ENCODE assay signal across 9 mouse cellular contexts in genomic region chr4:59932505-59933281, GRCm38 (mm10). TPM values are rescaled to one million over a fixed set of nuclear protein-coding genes. Genes with fewer than 3 reads are reported as not detected.
DNase-seq lines count a peak whose midpoint lies in the region; ATAC-seq and TF ChIP-seq lines count a peak whose summit lies in the region.
"Had no signal": no experiment of that assay in that cellular context is flagged by ENCODE, and none has a peak within 500 bp of the region (broad histone marks: within the 10 kb centered on the region; RNA-seq: fewer than 3 reads in every experiment).

No protein-coding gene starts in this region.

- no peak overlapping the region for H3K9ac ChIP-seq in heart, postnatal 0 days (replicated peaks; ENCODE audit: low read depth, low read length)
- H3K9ac ChIP-seq in ES-Bruce4 (ENCODE audit: low read depth, poor library complexity, severe bottlenecking): no peak overlapping the region
- no peak overlapping the region for H3K9ac ChIP-seq in hindbrain, embryonic 14.5 days
- H3K9ac ChIP-seq in liver, embryonic 14.5 days (replicated peaks): no peak overlapping the region
- no peak overlapping the region for H3K9ac ChIP-seq in stomach, embryonic 16.5 days (ENCODE audit: low read length)
- H3K9ac ChIP-seq: embryonic facial prominence, embryonic 15.5 days had no signal

- TF ChIP-seq EP300 in heart, postnatal 0 days (IDR thresholded peaks at IDR 0.05; ENCODE audit: low read depth): no peak
- TF ChIP-seq EP300 in ES-Bruce4 (IDR thresholded peaks at IDR 0.05; ENCODE audit: insufficient read depth, low read depth, low read length): no peak
- no peak for TF ChIP-seq EP300 in liver, embryonic 14.5 days (IDR thresholded peaks at IDR 0.05; ENCODE audit: low read depth)

- no peaks in the 10 kb centered on the region for H3K4me1 ChIP-seq in heart, postnatal 0 days (ENCODE audit: control insufficient read depth, insufficient read depth)
- no peaks in the 10 kb centered on the region for H3K4me1 ChIP-seq in ES-Bruce4 (ENCODE audit: control insufficient read depth, insufficient read depth, low read length)
- H3K4me1 ChIP-seq in hindbrain, embryonic 14.5 days (replicated peaks; ENCODE audit: control insufficient read depth, insufficient read depth, low read length): no peaks in the 10 kb centered on the region
- H3K4me1 ChIP-seq in liver, embryonic 14.5 days (replicated peaks; ENCODE audit: control insufficient read depth in 2 of 2, insufficient read depth in 2 of 2, low read length in 1 of 2): no peaks in the 10 kb centered on the region
- H3K4me1 ChIP-seq in stomach, embryonic 16.5 days (ENCODE audit: control insufficient read depth, insufficient read depth, low read length): no peaks in the 10 kb centered on the region
- H3K4me1 ChIP-seq: embryonic facial prominence, embryonic 15.5 days had no signal

- 34% methylated on average over 6 of the region's 6 CpGs for WGBS in heart, postnatal 0 days
- WGBS in hindbrain, embryonic 14.5 days: 55% methylated on average over 6 of the region's 6 CpGs
- WGBS in liver, embryonic 14.5 days (ENCODE audit: insufficient replicate concordance): 30% methylated on average over 6 of the region's 6 CpGs
- 53% methylated on average over 6 of the region's 6 CpGs for WGBS in stomach, embryonic 16.5 days

- TF ChIP-seq CTCF in heart, postnatal 0 days (IDR thresholded peaks at IDR 0.05; ENCODE audit: low read depth): peak; percentile 30; the same call in 1 of the 2 replicates
- peak; percentile 32 for TF ChIP-seq CTCF in ES-Bruce4 (IDR thresholded peaks at IDR 0.05; ENCODE audit: low read depth, low read length)
- peak; percentile 25; the same call in 1 of the 2 replicates for TF ChIP-seq CTCF in liver, embryonic 14.5 days (IDR thresholded peaks at IDR 0.05; ENCODE audit: low read depth)

- H3K9me3 ChIP-seq in heart, postnatal 0 days (replicated peaks; ENCODE audit: control insufficient read depth, low read length): no peaks in the 10 kb centered on the region
- H3K9me3 ChIP-seq in ES-Bruce4 (replicated peaks; ENCODE audit: control insufficient read depth, insufficient read depth, low read length, poor library complexity, severe bottlenecking): no peaks in the 10 kb centered on the region
- H3K9me3 ChIP-seq in hindbrain, embryonic 14.5 days (ENCODE audit: control insufficient read depth, low read length): no peaks in the 10 kb centered on the region
- no peaks in the 10 kb centered on the region for H3K9me3 ChIP-seq in liver, embryonic 14.5 days (ENCODE audit: control insufficient read depth, low read length)
- H3K9me3 ChIP-seq in stomach, embryonic 16.5 days (replicated peaks; ENCODE audit: control insufficient read depth, low read length): no peaks in the 10 kb centered on the region
- H3K9me3 ChIP-seq: embryonic facial prominence, embryonic 15.5 days had no signal

- H3K4me3 ChIP-seq in heart, postnatal 0 days (ENCODE audit: low read depth, low read length): no peak overlapping the region
- no peak overlapping the region for H3K4me3 ChIP-seq in ES-Bruce4 (ENCODE audit: low read depth, low read length)
- H3K4me3 ChIP-seq in hindbrain, embryonic 14.5 days (replicated peaks; ENCODE audit: low read length): no peak overlapping the region
- H3K4me3 ChIP-seq in liver, embryonic 14.5 days (ENCODE audit: insufficient read depth in 1 of 2, low read depth in 2 of 2, low read length in 2 of 2): no peak overlapping the region
- no peak overlapping the region for H3K4me3 ChIP-seq in stomach, embryonic 16.5 days (replicated peaks; ENCODE audit: low read length)
- H3K4me3 ChIP-seq: embryonic facial prominence, embryonic 15.5 days had no signal

- no peak overlapping the region for H3K4me2 ChIP-seq in heart, postnatal 0 days (ENCODE audit: low read depth, low read length)
- H3K4me2 ChIP-seq in hindbrain, embryonic 14.5 days (replicated peaks): no peak overlapping the region
- no peak overlapping the region for H3K4me2 ChIP-seq in liver, embryonic 14.5 days (ENCODE audit: low read depth)
- H3K4me2 ChIP-seq in stomach, embryonic 16.5 days (ENCODE audit: low read depth, low read length): no peak overlapping the region
- H3K4me2 ChIP-seq: embryonic facial prominence, embryonic 15.5 days had no signal

- DNase-seq in heart, postnatal 0 days (ENCODE audit: low spot score): peak; percentile 54
- DNase-seq in heart, adult 9 months (ENCODE audit: low spot score in 2 of 2): no peak
- DNase-seq in cerebellum, postnatal 14 days: peak; percentile 31 to 46
- DNase-seq in hindbrain, embryonic 14.5 days (ENCODE audit: low spot score): peak; percentile 43
- DNase-seq in liver, embryonic 14.5 days (ENCODE audit: low read depth in 3 of 3, low spot score in 3 of 3): no peak
- no peak for DNase-seq in adrenal gland, postnatal 10 days

- peak; percentile 39; the same call in 1 of the 2 replicates for ATAC-seq in heart, postnatal 0 days (ENCODE audit: insufficient read depth, low read depth)
- ATAC-seq in hindbrain, embryonic 14.5 days (ENCODE audit: low FRiP score): peak; percentile 89
- ATAC-seq in liver, embryonic 14.5 days (ENCODE audit: insufficient read depth): no peak
- 0 out of 2 replicates have a peak, but pooled peaks have one; percentile 51 for ATAC-seq in stomach, embryonic 16.5 days (ENCODE audit: insufficient read depth, low FRiP score)

- TF ChIP-seq POLR2A in ES-Bruce4 (IDR thresholded peaks at IDR 0.05; ENCODE audit: insufficient read depth, low read length): no peak

- no peaks in the 10 kb centered on the region for H3K36me3 ChIP-seq in heart, postnatal 0 days (replicated peaks; ENCODE audit: control insufficient read depth, insufficient read depth, low read length)
- no peaks in the 10 kb centered on the region for H3K36me3 ChIP-seq in ES-Bruce4 (ENCODE audit: control insufficient read depth, insufficient read depth, low read length, poor library complexity, severe bottlenecking)
- no peaks in the 10 kb centered on the region for H3K36me3 ChIP-seq in hindbrain, embryonic 14.5 days (replicated peaks; ENCODE audit: control insufficient read depth, insufficient read depth)
- H3K36me3 ChIP-seq in liver, embryonic 14.5 days (replicated peaks; ENCODE audit: control insufficient read depth, insufficient read depth, low read depth): no peaks in the 10 kb centered on the region
- no peaks in the 10 kb centered on the region for H3K36me3 ChIP-seq in stomach, embryonic 16.5 days (ENCODE audit: control insufficient read depth, insufficient read depth, low read length)
- H3K36me3 ChIP-seq: embryonic facial prominence, embryonic 15.5 days had no signal

- no peak overlapping the region for H3K27ac ChIP-seq in heart, postnatal 0 days (ENCODE audit: low read depth)
- no peak overlapping the region for H3K27ac ChIP-seq in ES-Bruce4 (ENCODE audit: insufficient read depth, low read length)
- no peak overlapping the region for H3K27ac ChIP-seq in hindbrain, embryonic 14.5 days
- H3K27ac ChIP-seq in liver, embryonic 14.5 days: no peak overlapping the region
- H3K27ac ChIP-seq in stomach, embryonic 16.5 days (ENCODE audit: low read length): no peak overlapping the region
- H3K27ac ChIP-seq: embryonic facial prominence, embryonic 15.5 days had no signal

- no peaks in the 10 kb centered on the region for H3K27me3 ChIP-seq in heart, postnatal 0 days (ENCODE audit: control insufficient read depth, insufficient read depth, low read length)
- no peaks in the 10 kb centered on the region for H3K27me3 ChIP-seq in ES-Bruce4 (ENCODE audit: control insufficient read depth, insufficient read depth, low read length, poor library complexity, severe bottlenecking)
- no peaks in the 10 kb centered on the region for H3K27me3 ChIP-seq in hindbrain, embryonic 14.5 days (ENCODE audit: control insufficient read depth, insufficient read depth, low read length)
- H3K27me3 ChIP-seq in liver, embryonic 14.5 days (ENCODE audit: control insufficient read depth, insufficient read depth, low read length): no peaks in the 10 kb centered on the region
- no peaks in the 10 kb centered on the region for H3K27me3 ChIP-seq in stomach, embryonic 16.5 days (ENCODE audit: control insufficient read depth, insufficient read depth, low read length)
- H3K27me3 ChIP-seq: embryonic facial prominence, embryonic 15.5 days had no signal

RNA-seq across cellular contexts. Expression of gene Slc46a2, which starts 17.8 kb away (rescaled TPM):
- total RNA-seq in heart, postnatal 0 days (2014; rRNA removed; ENCODE audit: low replicate concordance): 0.35 and 2.5 TPM in 2 replicates
- polyA plus RNA-seq in heart, postnatal 0 days (2015; fragmentation: Nextera tagmentation; extraction: Ambion mirVana): 0.10 and 0.14 TPM in 2 replicates
- not detected in 2 replicates for polyA plus RNA-seq in ES-Bruce4 (2011; ENCODE audit: insufficient read depth, insufficient read length, low read depth, missing spikeins)
- polyA plus RNA-seq in hindbrain, embryonic 14.5 days (2014; fragmentation: Nextera tagmentation; extraction: Ambion mirVana): not detected in 2 replicates
- not detected in 2 replicates for polyA plus RNA-seq in liver, embryonic 14.5 days (2012; rRNA removed)
- polyA plus RNA-seq in liver, embryonic 14.5 days (2014; fragmentation: Nextera tagmentation; extraction: Ambion mirVana): not detected in 2 replicates
- 0.14 and 0.22 TPM in 2 replicates for polyA plus RNA-seq in stomach, embryonic 16.5 days (2015; fragmentation: Nextera tagmentation; extraction: Ambion mirVana)
- not detected for total RNA-seq in adrenal gland, postnatal 10 days (2021)

RNA-seq across cellular contexts. Expression of gene Mup4, which starts 27.8 kb away (rescaled TPM):
- total RNA-seq in heart, postnatal 0 days (2014; rRNA removed; ENCODE audit: low replicate concordance): not detected in 2 replicates
- not detected in 2 replicates for polyA plus RNA-seq in heart, postnatal 0 days (2015; fragmentation: Nextera tagmentation; extraction: Ambion mirVana)
- polyA plus RNA-seq in ES-Bruce4 (2011; ENCODE audit: insufficient read depth, insufficient read length, low read depth, missing spikeins): not detected in 2 replicates
- not detected in 2 replicates for polyA plus RNA-seq in hindbrain, embryonic 14.5 days (2014; fragmentation: Nextera tagmentation; extraction: Ambion mirVana)
- not detected in 2 replicates for polyA plus RNA-seq in liver, embryonic 14.5 days (2012; rRNA removed)
- polyA plus RNA-seq in liver, embryonic 14.5 days (2014; fragmentation: Nextera tagmentation; extraction: Ambion mirVana): not detected in 2 replicates
- not detected in 2 replicates for polyA plus RNA-seq in stomach, embryonic 16.5 days (2015; fragmentation: Nextera tagmentation; extraction: Ambion mirVana)
- not detected for total RNA-seq in adrenal gland, postnatal 10 days (2021)
- polyA plus RNA-seq: embryonic facial prominence, embryonic 15.5 days had no signal

RNA-seq across cellular contexts. Expression of gene Mup6, which starts 31.4 kb away (rescaled TPM):
- total RNA-seq in heart, postnatal 0 days (2014; rRNA removed; ENCODE audit: low replicate concordance): not detected in 2 replicates
- polyA plus RNA-seq in heart, postnatal 0 days (2015; fragmentation: Nextera tagmentation; extraction: Ambion mirVana): not detected in 2 replicates
- polyA plus RNA-seq in ES-Bruce4 (2011; ENCODE audit: insufficient read depth, insufficient read length, low read depth, missing spikeins): 15.3 and 19.4 TPM in 2 replicates
- not detected in 2 replicates for polyA plus RNA-seq in hindbrain, embryonic 14.5 days (2014; fragmentation: Nextera tagmentation; extraction: Ambion mirVana)
- not detected in 2 replicates for polyA plus RNA-seq in liver, embryonic 14.5 days (2012; rRNA removed)
- polyA plus RNA-seq in liver, embryonic 14.5 days (2014; fragmentation: Nextera tagmentation; extraction: Ambion mirVana): not detected in 2 replicates
- not detected in 2 replicates for polyA plus RNA-seq in stomach, embryonic 16.5 days (2015; fragmentation: Nextera tagmentation; extraction: Ambion mirVana)
- not detected for total RNA-seq in adrenal gland, postnatal 10 days (2021)
- polyA plus RNA-seq: embryonic facial prominence, embryonic 15.5 days had no signal

Comparison
In these comparisons a context has a peak if more than half of its experiments do, and no peak if none do; other contexts are left out.
1. DNase-seq: peak in heart, postnatal 0 days (single experiment), cerebellum, postnatal 14 days (2 of 2) and hindbrain, embryonic 14.5 days (single experiment); none in heart, adult 9 months (0 of 2), liver, embryonic 14.5 days (0 of 3) and adrenal gland, postnatal 10 days (single experiment).
2. RNA of gene Mup6, which starts 31.4 kb away (polyA plus RNA-seq): 15.3 to 19.4 TPM in ES-Bruce4; not detected in heart, postnatal 0 days, not detected in hindbrain, embryonic 14.5 days, not detected in liver, embryonic 14.5 days and not detected in stomach, embryonic 16.5 days; every median in the first group is over 10 times any median in the second.
3. Peak in every context shown above with its lines, with median percentiles within 50 percentile points of each other: CTCF ChIP-seq.